Mouse (Mus musculus) central nervous system, embryonic 14 days (tissue): ENCODE results near the gene Serpinb9b. TPM values are rescaled to one million over a fixed set of nuclear protein-coding genes. Genes with fewer than 3 reads are reported as not detected.

ENCODE experiments used
- polyA plus RNA-seq: library from polyadenylated mRNA; depleted of rRNA; stranded (reverse); fragments of >200 nt; gene quantifications from 2 replicates; pipeline ENCODE4 v1.2.3, GENCODE M21; 2012; rRNA removed

Serpinb9b gene
- 0.21 and 0.22 TPM in 2 replicates for polyA plus RNA-seq

GRCm38 (mm10) chr13:33027244-33027643, at the start of gene Serpinb9b:
Gene Serpinb9b (plus strand): TSS chr13:33027416.

GRCm38 (mm10) chr13:33002950-33003349, 24.3 kb upstream of the Serpinb9b start, which contains the start of gene Serpinb9:
Gene Serpinb9 (plus strand): TSS chr13:33003250.

GRCm38 (mm10) chr13:33078056-33078705, 51.0 kb downstream of the Serpinb9b start, which contains the start of gene Serpinb1b:
Gene Serpinb1b (plus strand): TSS chr13:33078575.

Other genes with a start within 250 kb of the Serpinb9b start
- gene Mylk4, start 243.5 kb upstream of the Serpinb9b start, polyA plus RNA-seq, result 0.31 and 2.7 TPM in 2 replicates
- gene Wrnip1, start 225.4 kb upstream of the Serpinb9b start, polyA plus RNA-seq, result 58.0 and 60.3 TPM in 2 replicates
- gene D930007J09Rik, start 224.6 kb upstream of the Serpinb9b start, polyA plus RNA-seq, result 0.61 and 1.2 TPM in 2 replicates
- gene Serpinb1a, start 176.2 kb upstream of the Serpinb9b start, polyA plus RNA-seq, result 1.4 and 2.2 TPM in 2 replicates
- 0.05 TPM in 1 of 2 replicates, not detected in the other for gene Serpinb1c, start 129.2 kb upstream of the Serpinb9b start, polyA plus RNA-seq
- 1.4 TPM in 2 replicates for gene Serpinb6b, start 62.2 kb upstream of the Serpinb9b start, polyA plus RNA-seq
- 1.2 and 1.9 TPM in 2 replicates for gene Serpinb9, start 24.2 kb upstream of the Serpinb9b start, polyA plus RNA-seq
- gene Serpinb1b, start 51.2 kb downstream of the Serpinb9b start, polyA plus RNA-seq, result 2.6 and 3.7 TPM in 2 replicates
- not detected in 2 replicates for gene Serpinb9c, start 132.3 kb downstream of the Serpinb9b start, polyA plus RNA-seq
- not detected in 2 replicates for gene Serpinb9d, start 165.5 kb downstream of the Serpinb9b start, polyA plus RNA-seq
- gene Serpinb9e, start 222.2 kb downstream of the Serpinb9b start, polyA plus RNA-seq, result not detected in 2 replicates